Mouse (Mus musculus): ENCODE measurements around the gene Gm49711.

Gm49711 gene

DNA sequence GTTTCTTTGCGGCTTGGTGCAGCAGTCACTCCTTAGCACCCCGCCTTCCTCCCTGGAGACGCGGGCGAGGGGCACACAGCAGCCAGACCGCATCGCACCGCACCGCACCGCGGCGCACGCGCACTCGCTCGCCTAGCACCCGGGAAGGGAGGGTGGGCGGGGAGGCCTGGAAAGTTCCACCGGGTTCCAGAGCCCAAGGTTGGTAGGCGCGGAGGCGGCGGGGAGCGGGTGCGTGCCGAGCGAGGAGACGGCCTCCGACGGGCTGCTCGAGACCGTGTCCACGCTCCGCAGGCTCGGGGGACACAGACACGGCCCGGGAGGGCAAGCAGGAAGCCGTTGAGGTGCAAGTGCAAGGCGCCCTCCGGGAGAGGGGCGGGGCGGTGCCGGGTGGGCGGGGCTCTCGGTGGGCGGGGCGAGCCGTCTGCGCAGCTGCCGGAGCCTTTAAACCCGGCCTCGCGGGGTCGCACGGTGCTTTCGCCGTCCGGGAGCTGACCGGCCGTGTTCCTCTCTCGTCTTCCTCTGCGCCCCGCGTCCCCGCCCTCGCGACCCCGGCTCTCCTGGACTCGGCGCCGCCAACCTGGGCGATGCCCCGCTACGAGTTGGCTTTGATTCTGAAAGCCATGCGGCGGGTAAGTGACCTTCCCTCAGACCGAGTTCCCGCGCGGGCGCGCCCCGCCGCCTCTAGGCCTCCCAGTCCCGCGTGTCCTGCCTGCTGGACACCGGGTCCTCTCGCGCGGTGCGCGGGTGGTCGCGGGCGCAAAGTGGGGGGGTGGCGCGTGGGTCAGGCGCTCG is at the start of gene Gm49711, which contains the start of the genes Mrps6 and Slc5a3:
TSS of gene Gm49711 (plus strand) at position 465 of the 792 bp plus-strand sequence.
TSS of gene Mrps6 (plus strand) at position 419 of the 792 bp plus-strand sequence.
TSS of gene Slc5a3 (plus strand) at position 471 of the 792 bp plus-strand sequence.
- DNase-seq (ENCODE audit: low spot score), result peak; percentile 69

DNA sequence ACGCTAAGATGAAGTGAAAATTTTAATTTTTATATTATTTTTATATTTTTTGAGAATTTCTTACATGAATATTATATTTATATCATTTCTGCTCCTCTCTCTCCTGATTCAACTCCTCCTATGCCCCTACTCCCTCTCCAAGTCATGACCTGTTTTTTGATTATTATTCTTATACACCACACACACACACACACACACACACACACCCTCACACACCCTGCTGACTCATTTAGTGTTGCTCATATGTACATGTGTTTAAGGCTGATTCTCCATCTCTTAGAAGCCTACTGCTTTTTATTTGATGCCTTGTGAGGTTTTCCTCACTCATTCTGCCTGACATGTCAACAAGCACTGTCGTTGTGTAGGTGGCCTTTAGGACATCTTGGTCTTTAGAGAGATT is 48.5 kb upstream of the Gm49711 start:
- no peak for DNase-seq (ENCODE audit: low spot score)

- DNase-seq (ENCODE audit: low spot score), result no peak
Observed at GRCm38 (mm10) chr16:92016792-92017191, 41.3 kb upstream of the Gm49711 start.

DNA sequence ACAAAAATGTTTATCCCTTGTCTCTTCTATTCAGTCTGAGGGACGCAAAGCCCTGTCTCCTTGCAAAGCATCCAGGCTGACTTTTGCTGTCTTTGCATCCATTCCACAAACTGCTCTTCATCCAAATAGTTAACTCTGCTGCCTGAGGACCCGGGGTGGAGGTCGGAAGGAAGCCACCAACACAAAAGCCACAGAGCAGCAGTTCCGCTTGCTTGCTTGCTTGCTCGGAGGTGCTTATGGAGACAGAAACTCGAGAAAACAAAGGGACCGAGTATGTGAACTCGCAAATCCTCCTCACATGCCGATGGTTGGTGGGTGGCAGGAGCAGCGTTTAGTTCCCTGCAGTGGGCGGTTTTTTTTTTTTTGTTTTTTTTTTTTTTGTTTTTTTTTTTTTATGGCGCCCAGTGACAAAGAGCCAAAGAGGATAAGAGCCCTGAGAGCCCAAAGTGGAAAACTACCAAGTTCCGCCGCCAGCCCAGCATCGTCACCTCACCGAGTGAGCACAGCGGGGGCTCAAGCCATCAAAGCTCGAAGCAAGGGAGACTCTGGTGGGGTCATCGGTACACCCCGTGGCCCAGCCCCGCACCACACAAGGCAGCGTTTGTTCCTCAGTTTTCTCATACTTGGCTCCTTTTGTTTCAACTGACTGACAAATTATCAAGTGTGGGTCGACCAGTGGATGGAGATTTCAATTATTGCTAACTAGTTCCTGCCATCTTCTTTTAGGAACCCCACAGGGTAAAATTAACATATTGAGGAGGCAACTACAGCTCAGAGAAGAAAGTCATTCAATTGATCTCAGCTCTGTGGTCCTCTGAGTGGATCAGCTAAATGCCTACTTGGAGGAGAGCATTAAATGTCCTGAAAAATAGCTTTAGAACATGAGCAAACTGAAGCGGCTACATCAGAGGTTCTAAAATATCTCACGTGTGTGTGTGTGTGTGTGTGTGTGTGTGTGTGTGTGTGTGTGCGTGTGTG is 38.7 kb upstream of the Gm49711 start:
- DNase-seq (ENCODE audit: low spot score), result no peak

DNA sequence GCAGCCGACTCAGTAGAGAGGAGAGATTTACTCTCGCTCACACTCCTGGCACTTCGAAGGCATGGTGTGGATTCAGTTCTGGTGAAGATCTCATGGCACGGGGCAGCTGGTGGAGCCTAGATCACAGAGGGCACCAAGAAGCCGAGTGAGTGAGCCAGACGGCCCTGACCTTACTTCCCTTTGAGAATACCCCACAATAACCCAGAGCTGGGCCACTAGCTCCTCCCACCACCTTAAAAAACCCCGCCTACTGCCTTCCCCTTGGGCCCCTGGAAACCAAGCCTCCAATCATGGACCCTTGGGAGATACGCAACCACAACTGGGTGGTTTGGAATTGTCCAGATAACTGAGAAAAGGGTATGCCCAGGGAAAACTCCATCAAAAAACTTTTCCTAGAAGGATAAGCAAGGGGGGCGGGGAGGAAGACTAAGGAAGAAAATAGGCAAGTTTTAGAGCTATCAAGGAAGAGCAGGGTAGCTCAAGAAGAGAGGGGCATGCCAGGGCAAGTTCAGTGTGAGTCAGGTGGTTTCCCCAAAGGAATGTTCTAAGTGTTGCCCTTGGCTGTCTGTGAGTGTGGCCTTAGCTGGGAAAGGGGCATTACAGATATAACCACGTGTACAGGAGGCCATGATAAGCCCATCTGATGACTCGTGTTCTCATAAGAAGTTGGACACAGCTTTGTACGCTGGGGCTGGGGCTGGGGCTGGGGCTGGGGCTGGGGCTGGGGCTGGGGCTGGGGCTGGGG is 36.3 kb upstream of the Gm49711 start:
- DNase-seq (ENCODE audit: low spot score), result no peak

DNA sequence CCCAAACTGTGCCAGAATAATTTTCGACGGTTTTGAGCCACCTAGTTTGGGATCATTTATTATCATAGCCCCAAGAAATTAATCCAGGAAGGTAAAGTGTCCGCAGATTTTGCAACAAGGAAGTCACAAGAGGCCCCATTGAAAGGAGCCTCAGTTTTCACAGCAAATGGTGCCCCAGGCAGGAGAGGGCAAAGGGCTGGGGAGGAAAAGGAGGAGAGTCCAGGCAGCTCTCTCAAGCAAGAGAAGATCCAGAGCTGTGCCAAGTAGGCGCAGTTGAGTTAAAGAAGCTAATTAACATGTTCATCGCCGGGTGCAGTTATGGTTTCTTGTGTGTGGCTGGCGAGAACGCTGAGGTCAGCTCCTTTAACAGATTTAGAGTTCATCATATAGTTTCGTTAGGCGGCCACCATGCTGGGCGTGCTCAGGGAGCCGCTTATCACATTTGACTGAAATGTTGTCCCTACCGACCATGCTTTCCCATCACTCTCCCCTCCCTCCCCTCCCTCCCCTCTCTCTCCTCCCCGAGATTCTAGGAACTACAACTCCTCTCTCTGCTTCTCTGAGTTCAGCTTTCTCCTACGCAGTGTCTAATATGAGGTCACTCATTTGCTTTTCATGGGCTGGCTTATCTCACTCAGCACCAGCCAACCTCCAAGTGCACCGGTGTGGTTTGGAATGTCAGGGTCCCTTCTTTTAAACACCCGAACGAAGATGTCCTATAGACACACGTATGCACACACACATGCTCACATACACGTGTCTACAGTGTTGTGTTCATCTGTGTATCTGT is 35.4 kb upstream of the Gm49711 start:
- DNase-seq (ENCODE audit: low spot score), result no peak

- no peak for DNase-seq (ENCODE audit: low spot score)
Observed at GRCm38 (mm10) chr16:92033286-92033685, 24.8 kb upstream of the Gm49711 start.

GRCm38 (mm10) chr16:92034676-92035075 is 23.4 kb upstream of the Gm49711 start:
- no peak for DNase-seq (ENCODE audit: low spot score)

DNA sequence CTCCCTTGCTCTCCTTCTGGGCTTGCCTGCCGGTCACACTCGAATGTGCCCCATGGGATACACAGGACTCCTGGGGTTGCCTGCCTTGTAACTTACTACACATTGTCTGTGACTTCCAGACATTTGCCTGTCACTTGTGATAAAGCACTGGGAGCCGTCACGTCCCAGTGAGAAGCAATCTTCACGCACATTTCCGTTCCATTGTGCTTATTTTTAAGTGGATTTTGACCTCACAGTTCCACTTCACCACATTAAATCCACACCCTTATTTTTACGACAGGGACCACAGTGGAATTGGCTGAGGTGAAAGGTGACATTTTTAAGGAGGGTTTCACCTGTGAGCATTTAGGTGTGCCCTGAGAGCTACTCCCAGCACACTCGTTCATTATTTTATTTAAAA is 21.4 kb upstream of the Gm49711 start:
- no peak for DNase-seq (ENCODE audit: low spot score)

GRCm38 (mm10) chr16:92037891-92038607 is 20.1 kb upstream of the Gm49711 start:
- no peak for DNase-seq (ENCODE audit: low spot score)

DNA sequence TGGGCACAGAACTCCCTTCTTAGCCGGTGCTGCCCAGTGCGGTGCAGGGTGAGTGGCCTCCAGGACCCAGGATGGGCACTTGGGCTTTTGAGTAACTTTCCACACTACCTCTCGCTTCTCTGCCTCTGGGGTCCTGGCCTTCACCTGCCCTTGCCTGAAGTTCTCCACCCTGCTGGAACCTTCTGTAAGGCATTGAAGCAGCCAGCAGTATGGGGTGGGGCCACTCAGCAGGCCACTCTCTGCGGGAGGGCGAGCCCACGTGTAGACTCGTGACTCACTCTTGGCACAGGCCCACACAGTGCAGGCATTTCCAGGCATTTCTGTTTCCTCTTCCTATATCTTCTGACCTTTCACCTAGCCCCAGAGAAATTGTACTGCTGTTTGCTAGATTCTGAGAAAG is 18.7 kb upstream of the Gm49711 start:
- DNase-seq (ENCODE audit: low spot score), result no peak

DNA sequence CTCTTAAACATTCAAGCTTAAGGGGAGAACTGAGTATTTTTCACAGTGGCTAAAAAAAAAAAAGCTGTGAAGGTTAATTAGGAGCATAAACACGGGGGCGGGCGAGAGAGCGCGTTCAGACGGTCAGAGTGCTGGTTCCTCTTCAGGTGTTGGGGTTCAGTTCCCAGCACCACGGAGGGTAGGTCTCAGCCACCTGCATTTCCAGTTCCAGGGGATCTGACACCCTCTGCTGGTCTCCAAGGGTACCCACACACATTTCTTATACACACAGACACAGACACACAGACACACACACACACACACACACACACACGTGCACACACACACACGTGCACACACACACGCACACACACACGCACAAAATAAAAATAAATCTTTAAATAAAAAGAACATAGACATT is 18.1 kb upstream of the Gm49711 start:
- no peak for DNase-seq (ENCODE audit: low spot score)

- DNase-seq (ENCODE audit: low spot score), result no peak
Observed at GRCm38 (mm10) chr16:92051777-92052310, 6.3 kb upstream of the Gm49711 start.

GRCm38 (mm10) chr16:92052569-92052968 is 5.5 kb upstream of the Gm49711 start:
- no peak for DNase-seq (ENCODE audit: low spot score)

DNA sequence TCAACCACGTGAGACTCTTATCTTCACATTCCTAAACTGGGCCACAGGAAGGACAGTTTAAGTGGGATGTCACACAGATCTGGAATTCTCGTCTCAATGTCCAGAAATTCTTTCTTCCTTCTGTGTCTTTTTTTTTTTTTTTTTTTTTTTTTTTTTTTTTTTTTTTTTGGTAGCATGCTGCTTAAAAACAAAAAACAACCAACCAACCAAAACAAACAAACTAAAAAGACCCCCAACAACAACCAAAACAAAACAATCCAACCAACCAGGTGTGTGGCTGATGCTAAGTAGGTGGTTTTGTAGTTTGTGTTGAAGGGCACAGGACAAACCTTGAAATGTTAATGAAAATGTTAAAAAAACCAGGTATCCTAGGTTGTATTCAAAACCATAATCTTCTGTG is 1.4 kb upstream of the Gm49711 start:
- DNase-seq (ENCODE audit: low spot score), result no peak

DNA sequence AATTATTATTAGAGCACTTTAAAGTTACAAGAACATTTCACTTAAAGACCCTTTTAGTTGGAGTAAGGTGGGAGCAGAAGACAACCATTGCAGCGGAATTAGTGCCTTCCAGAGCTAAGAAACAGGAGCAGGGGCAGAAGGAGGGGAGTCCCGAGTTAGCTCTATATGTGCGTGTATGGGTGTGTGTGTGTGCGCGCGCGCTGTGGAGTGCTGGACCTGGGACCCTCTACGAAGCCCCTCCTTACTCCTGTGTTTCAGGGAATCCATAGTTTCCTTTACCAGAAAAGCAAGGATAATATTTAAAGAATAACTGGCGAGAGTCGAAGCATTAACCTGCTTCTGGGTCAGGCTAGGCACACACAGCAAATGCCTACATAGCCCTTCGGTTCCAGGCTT is 662 bp upstream of the Gm49711 start:
- DNase-seq (ENCODE audit: low spot score), result no peak

GRCm38 (mm10) chr16:92058644-92059620 is 816 bp downstream of the Gm49711 start:
- no peak for DNase-seq (ENCODE audit: low spot score)

GRCm38 (mm10) chr16:92060213-92060612 is 2.1 kb downstream of the Gm49711 start:
- no peak for DNase-seq (ENCODE audit: low spot score)

GRCm38 (mm10) chr16:92061586-92061985 is 3.5 kb downstream of the Gm49711 start:
- no peak for DNase-seq (ENCODE audit: low spot score)
